8 mouse cellular contexts compared by ENCODE assay signal in genomic region chr5:120806458-120806857, GRCm38 (mm10). TPM values are rescaled to one million over a fixed set of nuclear protein-coding genes. Genes with fewer than 3 reads are reported as not detected.
DNase-seq lines count a peak whose midpoint lies in the region; ATAC-seq and TF ChIP-seq lines count a peak whose summit lies in the region.

No protein-coding gene starts in this region.

- H3K36me3 ChIP-seq in heart, postnatal 0 days (replicated peaks; ENCODE audit: control insufficient read depth, insufficient read depth, low read length), result no peaks in the 10 kb centered on the region

- H3K9ac ChIP-seq in heart, postnatal 0 days (replicated peaks; ENCODE audit: low read depth, low read length), result no peak overlapping the region

- peak; percentile 35 for DNase-seq in heart, postnatal 0 days (ENCODE audit: low spot score)
- no peak for DNase-seq in heart, adult 11 months
- DNase-seq in B cell, adult 2 months, result peak; percentile 78 to 80
- DNase-seq in R1 (ENCODE audit: low read depth, low spot score), result peak; percentile 85
- peak; percentile 82 for DNase-seq in embryo, embryonic 10.5 days (ENCODE audit: low spot score)
- DNase-seq in layer of hippocampus, adult 2 months (ENCODE audit: low spot score in 2 of 2), result peak; percentile 11 to 46
- peak; percentile 54 to 63 for DNase-seq in natural killer cell, adult 2 months (ENCODE audit: low spot score in 2 of 2)
- DNase-seq in thymus, postnatal 0 days (ENCODE audit: low spot score), result peak; percentile 72

- H3K4me1 ChIP-seq in heart, postnatal 0 days (ENCODE audit: control insufficient read depth, insufficient read depth), result no peaks in the 10 kb centered on the region

- no peak for ATAC-seq in heart, postnatal 0 days (ENCODE audit: insufficient read depth, low read depth)

- H3K9me3 ChIP-seq in heart, postnatal 0 days (replicated peaks; ENCODE audit: control insufficient read depth, low read length), result 0 out of 2 replicates have a peak, but pooled peaks cover 4% of the 10 kb centered on the region

- 100% methylated on average over 1 of the region's 1 CpGs for WGBS in heart, postnatal 0 days

- TF ChIP-seq CTCF in heart, postnatal 0 days (IDR thresholded peaks at IDR 0.05; ENCODE audit: low read depth), result peak; percentile 60
- TF ChIP-seq CTCF in layer of hippocampus, adult 2 months (conservative IDR thresholded peaks at IDR 0.05), result peak; percentile 71

- no peak overlapping the region for H3K4me3 ChIP-seq in heart, postnatal 0 days (ENCODE audit: low read depth, low read length)
- no peak overlapping the region for H3K4me3 ChIP-seq in layer of hippocampus, adult 2 months

- H3K4me2 ChIP-seq in heart, postnatal 0 days (ENCODE audit: low read depth, low read length), result no peak overlapping the region

- no peak for TF ChIP-seq EP300 in heart, postnatal 0 days (IDR thresholded peaks at IDR 0.05; ENCODE audit: low read depth)

- no peak overlapping the region for H3K27ac ChIP-seq in heart, postnatal 0 days (ENCODE audit: low read depth)
- no peak overlapping the region for H3K27ac ChIP-seq in layer of hippocampus, adult 2 months

- no peaks in the 10 kb centered on the region for H3K27me3 ChIP-seq in heart, postnatal 0 days (ENCODE audit: control insufficient read depth, insufficient read depth, low read length)

RNA-seq across cellular contexts. Expression of gene Oas1c, which starts 5.9 kb away (rescaled TPM):
- 0.34 and 1.6 TPM in 2 replicates for total RNA-seq in heart, postnatal 0 days (2014; rRNA removed; ENCODE audit: low replicate concordance)
- polyA plus RNA-seq in heart, postnatal 0 days (2015; fragmentation: Nextera tagmentation; extraction: Ambion mirVana), result 0.83 and 0.92 TPM in 2 replicates
- 1 to 10 TPM in 1 of 2 experiments, under 1 TPM in 1; 0.26 to 1.4 TPM for total RNA-seq in layer of hippocampus, adult 2 months (2021)
- 1.9 and 2.1 TPM in 2 replicates for polyA plus RNA-seq in thymus, postnatal 0 days (2015; fragmentation: Nextera tagmentation; extraction: Ambion mirVana)

RNA-seq across cellular contexts. Expression of gene Oas1e, which starts 11.1 kb away (rescaled TPM):
- total RNA-seq in heart, postnatal 0 days (2014; rRNA removed; ENCODE audit: low replicate concordance), result not detected in 2 replicates
- polyA plus RNA-seq in heart, postnatal 0 days (2015; fragmentation: Nextera tagmentation; extraction: Ambion mirVana), result not detected in 2 replicates
- total RNA-seq in layer of hippocampus, adult 2 months (2021), result not detected
- 0.39 and 0.64 TPM in 2 replicates for polyA plus RNA-seq in thymus, postnatal 0 days (2015; fragmentation: Nextera tagmentation; extraction: Ambion mirVana)

RNA-seq across cellular contexts. Expression of gene Oas3, which starts 29.0 kb away (rescaled TPM):
- 0.80 and 1.6 TPM in 2 replicates for total RNA-seq in heart, postnatal 0 days (2014; rRNA removed; ENCODE audit: low replicate concordance)
- polyA plus RNA-seq in heart, postnatal 0 days (2015; fragmentation: Nextera tagmentation; extraction: Ambion mirVana), result 0.18 and 0.26 TPM in 2 replicates
- total RNA-seq in layer of hippocampus, adult 2 months (2021), result not detected
- polyA plus RNA-seq in thymus, postnatal 0 days (2015; fragmentation: Nextera tagmentation; extraction: Ambion mirVana), result 1.7 and 1.9 TPM in 2 replicates

RNA-seq across cellular contexts. Expression of gene Oas1f, which starts 40.7 kb away (rescaled TPM):
- total RNA-seq in heart, postnatal 0 days (2014; rRNA removed; ENCODE audit: low replicate concordance), result not detected in 2 replicates
- not detected in 2 replicates for polyA plus RNA-seq in heart, postnatal 0 days (2015; fragmentation: Nextera tagmentation; extraction: Ambion mirVana)
- total RNA-seq in layer of hippocampus, adult 2 months (2021), result not detected
- 0.42 and 0.44 TPM in 2 replicates for polyA plus RNA-seq in thymus, postnatal 0 days (2015; fragmentation: Nextera tagmentation; extraction: Ambion mirVana)

RNA-seq across cellular contexts. Expression of gene Oas1h, which starts 54.8 kb away (rescaled TPM):
- not detected in 2 replicates for total RNA-seq in heart, postnatal 0 days (2014; rRNA removed; ENCODE audit: low replicate concordance)
- polyA plus RNA-seq in heart, postnatal 0 days (2015; fragmentation: Nextera tagmentation; extraction: Ambion mirVana), result not detected in 2 replicates
- total RNA-seq in layer of hippocampus, adult 2 months (2021), result not detected
- polyA plus RNA-seq in thymus, postnatal 0 days (2015; fragmentation: Nextera tagmentation; extraction: Ambion mirVana), result 0.19 and 0.52 TPM in 2 replicates
